Mouse (Mus musculus): Measurements from ENCODE around the gene Serf1. TPM values are rescaled to one million over a fixed set of nuclear protein-coding genes. Genes with fewer than 3 reads are reported as not detected.

Gene Serf1
- 2.8 and 5.1 TPM in 2 replicates for polyA plus RNA-seq (2012; rRNA removed)

DNA sequence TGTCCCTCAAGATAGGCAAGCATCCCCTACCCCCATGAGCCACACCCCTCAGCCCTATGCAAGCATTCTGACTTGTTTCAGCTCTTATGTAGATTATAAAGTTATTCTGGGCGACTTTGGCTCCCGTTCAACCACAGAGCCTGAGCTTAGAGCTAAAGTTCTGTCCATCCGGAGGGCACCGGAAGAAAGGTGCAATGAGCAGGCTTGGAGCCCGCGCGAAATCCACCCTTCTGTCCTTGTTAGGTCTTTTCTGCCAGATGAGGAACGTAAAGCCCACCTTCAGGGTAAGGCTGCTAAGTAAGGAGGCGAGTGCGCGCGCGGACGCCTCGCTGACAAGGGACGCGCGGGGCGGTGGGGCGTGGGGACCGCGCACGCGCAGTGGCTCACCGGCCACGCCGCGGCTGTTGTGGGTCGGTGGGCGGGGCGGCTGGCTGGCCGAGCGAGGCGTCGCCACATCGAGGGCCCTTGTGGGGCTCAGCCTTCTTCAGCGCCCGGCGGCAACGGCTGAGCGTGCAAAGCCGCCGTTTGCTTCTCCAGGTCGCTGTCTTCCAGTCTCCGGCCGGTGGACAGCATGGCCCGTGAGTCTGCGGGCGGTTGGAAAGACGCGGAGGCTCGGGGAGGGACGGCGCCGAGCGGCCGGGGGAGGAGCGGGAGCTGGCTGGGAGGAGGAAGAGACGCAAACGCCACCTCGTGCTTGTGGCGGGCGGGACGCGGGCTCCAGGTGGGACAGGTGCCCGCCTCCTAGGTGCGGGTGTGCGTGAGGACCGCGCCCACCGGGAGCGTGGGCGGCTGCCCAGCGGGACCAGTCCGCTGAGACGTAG is at the start of gene Serf1:
Gene Serf1 (plus strand): TSS at position 361 of the 821 bp plus-strand sequence.
- under 1% methylated on average over 73 of the region's 76 CpGs for WGBS
- no peaks in the 10 kb centered on the region; the same call in 1 of the 2 replicates for H3K4me1 ChIP-seq (ENCODE audit: control insufficient read depth, insufficient read depth, low read length)
- peak; percentile 86 for DNase-seq
- no peak for TF ChIP-seq CTCF (IDR thresholded peaks at IDR 0.05; ENCODE audit: insufficient read depth, low read length)
- TF ChIP-seq POLR2A (IDR thresholded peaks at IDR 0.05; ENCODE audit: borderline replicate concordance, extremely low read depth, low read depth, low read length): no peak
- H3K4me3 ChIP-seq (replicated peaks; ENCODE audit: extremely low read depth, low read depth, low read length): peak within 1 kb of the TSS; percentile 99

DNA sequence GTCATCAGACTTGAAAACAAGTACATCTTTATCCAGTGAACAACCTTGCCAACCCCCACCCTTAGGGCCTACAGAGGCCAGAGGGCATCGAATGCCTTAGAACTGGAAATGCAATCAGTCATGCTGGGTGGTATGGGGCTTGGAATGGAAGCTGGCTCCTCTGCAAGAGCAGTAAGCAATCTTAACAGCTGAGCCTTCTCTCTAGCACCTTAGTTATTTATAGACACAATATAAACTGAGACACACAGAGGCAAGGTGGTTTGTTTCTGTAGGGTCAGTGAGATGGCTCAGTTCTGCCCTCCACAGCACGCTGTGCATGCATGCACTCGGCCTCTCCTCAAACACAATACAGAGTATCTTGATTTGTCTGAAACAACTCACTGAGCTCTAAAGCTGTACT is 43.9 kb upstream of the Serf1 start:
- DNase-seq: no peak
- WGBS: 64% methylated on average over 3 of the region's 3 CpGs
- Histone ChIP-seq H3K4me1 (ENCODE audit: control insufficient read depth, insufficient read depth, low read length) (no peaks in the 10 kb centered on the region), H3K4me3 (replicated peaks; ENCODE audit: extremely low read depth, low read depth, low read length) (no peak overlapping the region)
- TF ChIP-seq CTCF (IDR thresholded peaks at IDR 0.05; ENCODE audit: insufficient read depth, low read length) (no peak), POLR2A (IDR thresholded peaks at IDR 0.05; ENCODE audit: borderline replicate concordance, extremely low read depth, low read depth, low read length) (no peak)

DNA sequence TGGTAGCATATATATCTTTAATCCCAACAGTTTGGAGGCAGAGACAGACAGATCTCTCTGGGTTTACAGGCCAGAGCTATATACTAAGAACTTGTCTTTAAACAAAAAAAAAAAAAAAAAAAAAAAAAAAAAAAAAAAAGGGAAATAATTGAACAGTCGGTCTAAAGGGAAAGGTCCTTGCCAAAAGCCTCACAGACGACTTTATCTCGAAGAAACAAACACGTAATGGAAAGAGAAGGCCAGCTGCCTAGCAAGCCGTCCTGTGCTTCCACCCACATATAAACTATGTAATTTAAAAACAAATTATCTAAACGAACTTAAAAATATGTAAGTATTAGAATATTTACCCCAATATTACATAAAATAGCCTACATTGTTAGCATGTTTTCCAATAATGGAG is 40.0 kb upstream of the Serf1 start:
- no peak for DNase-seq
- WGBS: 66% methylated on average over 6 of the region's 6 CpGs
- TF ChIP-seq CTCF (IDR thresholded peaks at IDR 0.05; ENCODE audit: insufficient read depth, low read length) (no peak), POLR2A (IDR thresholded peaks at IDR 0.05; ENCODE audit: borderline replicate concordance, extremely low read depth, low read depth, low read length) (no peak)
- H3K4me1 ChIP-seq (ENCODE audit: control insufficient read depth, insufficient read depth, low read length): no peaks in the 10 kb centered on the region
- H3K4me3 ChIP-seq (replicated peaks; ENCODE audit: extremely low read depth, low read depth, low read length): no peak overlapping the region

DNA sequence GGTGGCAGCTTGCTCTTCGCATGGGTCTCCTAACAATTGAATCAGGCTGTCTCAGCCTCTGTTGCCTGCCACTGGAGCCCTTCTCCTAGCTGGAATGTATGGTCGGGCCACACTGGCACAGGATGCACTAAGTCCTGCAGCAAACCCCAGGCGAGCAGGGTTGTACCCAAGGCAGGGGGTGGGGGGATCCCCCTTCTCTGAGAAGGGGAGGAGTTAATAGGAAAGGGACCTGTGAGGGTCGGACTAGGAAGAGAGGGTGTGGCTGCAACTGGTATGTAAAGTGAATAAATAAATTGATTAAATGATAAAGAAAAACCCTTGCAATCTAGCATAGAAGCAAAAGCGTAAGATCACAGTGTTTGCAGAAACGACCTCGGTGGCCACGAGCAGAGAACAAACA is 36.3 kb upstream of the Serf1 start:
- Histone ChIP-seq H3K4me1 (ENCODE audit: control insufficient read depth, insufficient read depth, low read length) (no peaks in the 10 kb centered on the region), H3K4me3 (replicated peaks; ENCODE audit: extremely low read depth, low read depth, low read length) (no peak overlapping the region)
- no peak for TF ChIP-seq CTCF (IDR thresholded peaks at IDR 0.05; ENCODE audit: insufficient read depth, low read length)
- TF ChIP-seq POLR2A (IDR thresholded peaks at IDR 0.05; ENCODE audit: borderline replicate concordance, extremely low read depth, low read depth, low read length): no peak
- 85% methylated on average over 8 of the region's 8 CpGs for WGBS
- DNase-seq: no peak

DNA sequence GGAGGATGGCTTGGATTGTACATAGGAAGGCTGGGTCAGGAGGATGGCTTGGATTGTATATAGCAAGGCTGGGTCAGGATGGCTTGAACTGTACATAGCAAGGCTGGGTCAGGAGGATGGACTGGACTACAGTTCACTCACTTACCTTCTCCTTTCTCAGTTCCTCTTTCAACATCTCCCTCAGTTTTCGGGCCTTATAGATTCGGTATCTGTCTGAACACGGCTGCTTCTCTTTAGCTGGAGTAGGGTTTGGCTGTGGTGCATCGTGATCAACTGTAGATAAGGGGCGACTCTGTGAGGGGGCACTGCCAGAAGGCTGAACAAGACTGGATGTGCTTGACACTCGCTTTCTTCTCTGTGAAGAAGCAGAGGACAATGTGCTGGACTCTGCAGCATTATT is 9.0 kb upstream of the Serf1 start:
- H3K4me1 ChIP-seq (ENCODE audit: control insufficient read depth, insufficient read depth, low read length): peaks cover 3% of the 10 kb centered on the region; the same call in 1 of the 2 replicates
- H3K4me3 ChIP-seq (replicated peaks; ENCODE audit: extremely low read depth, low read depth, low read length): no peak overlapping the region
- TF ChIP-seq POLR2A (IDR thresholded peaks at IDR 0.05; ENCODE audit: borderline replicate concordance, extremely low read depth, low read depth, low read length): no peak
- no peak for TF ChIP-seq CTCF (IDR thresholded peaks at IDR 0.05; ENCODE audit: insufficient read depth, low read length)
- DNase-seq: no peak
- 86% methylated on average over 6 of the region's 6 CpGs for WGBS

DNA sequence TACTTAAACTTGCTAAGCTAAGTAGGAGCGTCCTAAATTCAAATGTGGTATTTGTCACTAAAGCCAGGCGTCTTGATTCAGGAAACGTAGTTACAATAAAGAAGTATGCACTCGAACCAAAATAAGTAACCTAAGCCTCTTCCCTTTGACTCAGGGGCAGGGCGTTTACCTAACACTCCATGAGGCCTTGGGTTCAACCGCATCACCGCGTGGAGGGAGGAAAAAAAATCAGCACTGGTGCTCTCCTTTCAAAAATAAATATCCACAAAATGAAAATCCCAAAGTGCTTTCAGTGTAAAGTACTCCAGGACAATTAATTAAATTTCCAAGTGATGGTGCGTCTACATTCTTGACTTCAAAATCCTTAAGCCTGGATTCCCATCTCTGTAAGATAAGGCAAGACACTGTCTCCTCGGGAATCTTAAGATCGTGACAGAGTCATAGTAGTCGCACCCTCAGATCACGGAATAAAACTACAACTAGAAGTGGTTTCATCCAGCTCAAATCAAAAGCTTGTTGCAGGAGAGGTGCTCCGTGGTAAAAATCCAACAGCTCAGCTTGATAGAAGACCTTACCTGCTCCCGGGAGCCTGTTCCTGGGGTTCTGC is 4.7 kb upstream of the Serf1 start:
- WGBS: 1% methylated on average over 15 of the region's 15 CpGs
- no peak for DNase-seq
- TF ChIP-seq CTCF (IDR thresholded peaks at IDR 0.05; ENCODE audit: insufficient read depth, low read length) (no peak), POLR2A (IDR thresholded peaks at IDR 0.05; ENCODE audit: borderline replicate concordance, extremely low read depth, low read depth, low read length) (no peak)
- H3K4me1 ChIP-seq (ENCODE audit: control insufficient read depth, insufficient read depth, low read length): peaks cover 3% of the 10 kb centered on the region; the same call in 1 of the 2 replicates
- peak overlapping the region; percentile 95 for H3K4me3 ChIP-seq (replicated peaks; ENCODE audit: extremely low read depth, low read depth, low read length)

DNA sequence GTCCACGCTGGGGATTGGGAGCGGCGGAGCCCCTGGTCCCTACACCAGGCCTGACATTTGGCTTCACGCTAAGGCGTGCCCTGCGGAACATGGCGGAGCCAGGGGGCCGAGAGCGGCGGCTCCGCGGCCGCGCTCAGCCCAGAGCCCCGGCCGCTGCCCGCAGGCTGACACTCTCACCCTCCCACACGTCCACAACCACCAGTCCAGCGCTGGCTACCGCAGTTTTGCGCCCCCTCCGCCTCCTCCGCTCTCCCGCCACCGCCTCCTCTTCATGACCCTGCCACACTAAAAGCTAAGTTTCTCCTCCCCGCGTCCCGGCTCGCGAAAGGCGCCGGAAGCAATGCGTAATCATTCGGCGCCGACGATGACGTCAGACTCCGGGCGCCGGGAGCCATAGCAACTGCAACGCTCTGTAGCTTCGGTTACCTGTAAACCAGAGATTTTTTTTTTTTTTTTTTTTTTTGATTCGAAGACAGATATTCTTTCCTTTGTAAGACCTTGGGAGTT is 4.0 kb upstream of the Serf1 start, which contains the start of gene Bdp1:
Gene Bdp1 (minus strand): TSS at position 323 of the 507 bp plus-strand sequence.
- peak; percentile 96 for DNase-seq
- TF ChIP-seq CTCF (IDR thresholded peaks at IDR 0.05; ENCODE audit: insufficient read depth, low read length): no peak
- peak; percentile 68; the same call in 1 of the 2 replicates for TF ChIP-seq POLR2A (IDR thresholded peaks at IDR 0.05; ENCODE audit: borderline replicate concordance, extremely low read depth, low read depth, low read length)
- Histone ChIP-seq H3K4me3 (replicated peaks; ENCODE audit: extremely low read depth, low read depth, low read length) (peak within 1 kb of the TSS; percentile 95), H3K4me1 (ENCODE audit: control insufficient read depth, insufficient read depth, low read length) (peaks cover 3% of the 10 kb centered on the region; the same call in 1 of the 2 replicates)
- under 1% methylated on average over 44 of the region's 44 CpGs for WGBS

DNA sequence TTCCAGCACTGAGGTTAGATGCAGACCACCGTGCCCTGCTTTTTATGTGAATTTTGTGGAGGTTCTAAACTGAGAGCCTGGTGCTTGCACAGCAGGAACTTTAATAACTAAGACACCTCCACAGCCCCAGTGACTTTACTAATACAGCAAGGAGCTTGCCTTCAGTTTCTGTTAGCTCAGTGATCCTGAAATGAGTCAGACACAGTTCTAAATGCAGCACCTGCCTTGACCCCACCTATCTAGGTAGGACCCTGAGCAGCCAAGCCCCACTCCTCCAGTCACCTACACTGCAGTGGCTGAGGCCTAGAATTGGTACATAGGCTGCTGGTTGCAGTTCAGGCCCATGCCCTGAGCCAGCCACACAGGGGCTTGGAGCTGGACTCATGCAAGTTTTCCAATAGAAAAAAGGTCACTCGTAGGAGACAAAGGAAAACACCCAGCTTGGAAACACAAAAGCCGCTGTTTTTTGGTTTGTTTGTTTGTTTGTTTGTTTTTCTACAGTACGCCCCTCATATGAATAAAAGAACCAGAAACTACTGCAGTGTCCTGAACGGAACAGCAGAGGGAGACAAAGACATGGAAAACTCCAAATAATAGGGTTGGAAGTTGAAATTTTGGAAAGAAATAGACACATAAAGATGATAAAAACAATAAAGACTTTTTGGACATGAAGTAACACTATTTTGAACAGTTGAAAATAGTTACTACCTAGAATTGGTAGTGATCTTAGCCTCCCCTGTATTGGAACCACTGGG is 4.6 kb downstream of the Serf1 start:
- DNase-seq: no peak
- Histone ChIP-seq H3K4me3 (replicated peaks; ENCODE audit: extremely low read depth, low read depth, low read length) (no peak overlapping the region), H3K4me1 (ENCODE audit: control insufficient read depth, insufficient read depth, low read length) (no peaks in the 10 kb centered on the region)
- no peak for TF ChIP-seq POLR2A (IDR thresholded peaks at IDR 0.05; ENCODE audit: borderline replicate concordance, extremely low read depth, low read depth, low read length)
- TF ChIP-seq CTCF (IDR thresholded peaks at IDR 0.05; ENCODE audit: insufficient read depth, low read length): no peak
- 38% methylated on average over 5 of the region's 5 CpGs for WGBS

DNA sequence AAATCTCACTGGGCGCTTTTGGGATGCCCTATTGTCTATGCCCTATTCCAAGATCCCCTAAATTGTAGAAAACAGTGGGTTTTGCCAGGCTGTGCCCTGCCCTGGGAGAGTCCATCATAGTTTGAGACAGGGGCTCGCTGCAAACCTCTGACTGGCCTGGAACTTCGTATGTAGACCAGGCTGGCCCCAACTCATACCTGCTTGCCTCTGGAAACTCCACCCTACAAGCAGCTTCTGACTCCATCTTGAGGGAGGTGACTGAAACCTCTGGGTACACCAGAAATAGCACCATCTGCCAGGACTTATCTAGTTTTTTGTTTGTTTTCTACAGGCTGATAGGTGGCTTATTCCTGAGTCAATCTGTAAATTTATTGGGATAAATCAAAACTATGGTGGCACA is 16.2 kb downstream of the Serf1 start:
- WGBS: 86% methylated on average over 3 of the region's 3 CpGs
- Histone ChIP-seq H3K4me1 (ENCODE audit: control insufficient read depth, insufficient read depth, low read length) (peaks cover 5% of the 10 kb centered on the region), H3K4me3 (replicated peaks; ENCODE audit: extremely low read depth, low read depth, low read length) (peak overlapping the region; percentile 54)
- TF ChIP-seq CTCF (IDR thresholded peaks at IDR 0.05; ENCODE audit: insufficient read depth, low read length) (no peak), POLR2A (IDR thresholded peaks at IDR 0.05; ENCODE audit: borderline replicate concordance, extremely low read depth, low read depth, low read length) (no peak)
- DNase-seq: no peak

All from lung, adult 2 months (tissue).